Mouse (Mus musculus): ENCODE results near the gene Piezo1.

Piezo1 gene

DNA sequence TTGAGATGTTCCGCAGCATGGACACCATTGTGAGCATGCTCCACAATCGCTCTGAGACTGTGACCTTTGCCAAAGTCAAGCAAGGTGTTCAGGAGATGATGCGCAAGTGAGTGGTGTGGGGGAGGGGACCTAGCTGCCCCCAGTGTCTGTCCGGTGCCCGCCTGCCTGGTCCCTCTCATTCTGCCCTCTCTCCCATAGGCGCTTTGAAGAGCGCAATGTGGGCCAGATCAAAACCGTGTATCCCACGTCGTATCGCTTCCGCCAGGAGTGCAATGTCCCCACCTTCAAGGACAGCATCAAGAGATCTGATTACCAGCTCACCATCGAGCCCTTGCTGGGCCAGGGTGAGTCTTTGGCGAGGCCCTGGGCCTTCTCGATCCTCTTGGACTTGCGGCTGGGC lies 18.9 kb upstream of the Piezo1 start:
- DNase-seq = no peak

DNA sequence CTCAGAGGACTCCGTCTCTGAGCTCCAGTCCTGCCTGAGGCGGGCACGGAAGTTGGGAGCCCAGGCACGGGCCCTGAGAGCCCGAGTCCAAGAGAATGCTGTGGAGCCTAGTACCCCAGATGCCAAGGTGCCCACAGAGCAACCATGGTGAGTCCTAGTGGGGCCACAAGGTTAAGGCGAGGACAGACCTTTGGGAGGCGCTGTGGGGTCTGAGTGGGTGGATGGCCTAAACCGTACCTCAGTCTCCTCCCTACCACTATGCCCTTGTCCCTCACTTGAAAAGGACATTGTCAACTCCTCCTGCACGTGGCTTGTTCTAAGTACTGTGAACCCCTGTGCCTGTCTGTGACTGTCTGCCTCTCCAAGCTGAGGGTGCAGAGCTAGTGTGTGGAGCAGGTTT lies 18.2 kb upstream of the Piezo1 start:
- DNase-seq = no peak

DNA sequence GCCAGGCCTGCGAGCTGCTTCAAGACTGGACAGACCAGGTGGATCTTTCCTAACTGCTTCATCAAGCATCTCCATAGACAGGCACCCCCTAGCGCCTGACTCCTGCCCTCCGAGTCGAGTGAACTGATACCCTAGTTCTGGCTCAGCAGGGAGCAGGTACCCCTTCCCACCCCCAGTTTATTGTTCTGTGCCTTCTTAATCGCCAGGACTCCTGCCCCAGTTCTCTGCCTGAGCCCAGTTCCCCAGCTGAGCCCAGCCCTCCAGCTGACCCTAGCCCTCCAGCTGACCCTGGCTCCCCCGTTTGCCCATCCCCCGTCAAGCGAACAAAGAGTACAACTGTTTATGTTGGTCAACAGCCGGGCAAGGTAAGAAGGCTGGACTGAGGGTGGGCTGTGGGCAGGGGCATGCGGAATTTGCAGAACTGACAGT lies 17.8 kb upstream of the Piezo1 start:
- peak in 1 of 2 experiments; percentile 50 for DNase-seq

DNA sequence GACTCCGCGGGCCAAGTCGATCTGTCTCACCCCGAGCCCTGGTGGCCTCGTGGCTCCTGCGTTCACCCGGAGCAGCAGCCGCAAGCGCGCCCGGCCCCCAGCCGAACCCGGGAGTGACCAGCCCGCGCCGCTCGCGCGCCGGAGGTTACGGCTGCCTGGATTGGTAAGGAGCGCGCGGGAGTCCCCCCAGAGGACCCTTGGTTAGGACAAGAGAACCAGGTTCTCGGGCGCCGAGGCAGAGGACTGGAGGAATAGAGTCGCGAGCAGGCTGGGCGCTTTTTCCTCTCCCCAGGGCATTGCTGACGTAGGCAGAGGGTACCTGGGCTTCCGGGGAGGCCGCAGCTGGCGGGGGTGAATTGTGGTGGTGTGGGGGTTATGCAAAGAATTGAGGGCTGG lies 17.0 kb upstream of the Piezo1 start:
- DNase-seq = peak; percentile 62 to 81

DNA sequence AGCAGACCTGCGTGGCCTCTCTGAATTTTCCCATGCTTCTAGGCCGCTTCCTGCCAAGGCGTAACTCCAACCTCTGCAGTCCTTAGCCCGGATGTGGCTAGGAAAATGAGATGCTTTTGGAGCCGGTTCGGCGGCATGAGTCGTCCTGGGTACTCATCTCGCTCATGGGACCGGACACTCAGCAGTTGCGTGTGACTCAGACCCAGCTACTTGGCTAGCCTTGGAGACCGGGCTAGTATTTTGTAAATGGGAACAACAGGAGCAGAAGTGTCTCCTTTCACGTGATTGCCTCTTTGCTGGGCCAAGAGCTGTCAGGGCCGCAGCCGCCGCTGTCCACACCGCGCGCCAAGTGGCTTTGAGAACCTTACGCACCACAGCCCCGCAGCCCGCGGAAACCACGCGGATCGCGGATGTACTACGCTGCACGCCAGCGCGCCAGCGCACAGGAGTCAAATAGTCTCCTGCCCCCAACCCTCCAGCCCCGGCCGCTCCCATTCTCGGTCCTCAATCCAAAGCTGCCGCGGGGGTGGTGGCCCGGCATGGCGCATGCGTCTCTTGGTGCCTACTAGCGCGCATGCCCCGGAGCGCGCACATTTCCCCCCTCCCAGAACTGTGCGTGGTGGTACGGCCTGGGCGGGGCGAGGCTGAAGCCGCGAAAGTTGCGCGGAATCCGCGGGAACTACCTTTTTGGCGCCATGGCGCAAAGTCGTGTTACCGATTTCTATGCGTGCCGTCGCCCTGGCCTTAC lies 16.4 kb upstream of the Piezo1 start, which contains the start of gene Cdt1:
Gene Cdt1, plus strand, starts transcription at position 655 of the 748 bp plus-strand sequence.
- DNase-seq = peak; percentile 90 to 92

DNA sequence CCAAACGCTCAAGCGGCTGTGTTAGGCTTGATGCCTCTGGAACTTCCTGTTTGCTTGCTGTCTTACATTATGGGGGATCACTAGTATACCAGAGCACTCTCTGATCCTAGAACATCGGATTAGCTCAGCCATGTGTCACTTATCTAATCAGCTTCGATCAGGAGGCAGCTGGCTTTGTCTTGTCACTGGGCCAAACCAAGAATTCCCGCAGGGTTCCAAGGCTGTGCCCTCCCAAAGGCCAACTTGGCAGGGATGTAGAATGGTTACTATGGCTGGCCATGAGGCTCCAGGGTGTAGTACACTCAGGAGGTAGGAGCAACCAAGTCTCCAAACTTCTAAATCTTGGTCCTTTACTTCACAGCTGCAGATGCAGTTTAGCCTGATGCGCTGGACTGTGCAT lies 15.6 kb upstream of the Piezo1 start:
- no peak for DNase-seq

DNA sequence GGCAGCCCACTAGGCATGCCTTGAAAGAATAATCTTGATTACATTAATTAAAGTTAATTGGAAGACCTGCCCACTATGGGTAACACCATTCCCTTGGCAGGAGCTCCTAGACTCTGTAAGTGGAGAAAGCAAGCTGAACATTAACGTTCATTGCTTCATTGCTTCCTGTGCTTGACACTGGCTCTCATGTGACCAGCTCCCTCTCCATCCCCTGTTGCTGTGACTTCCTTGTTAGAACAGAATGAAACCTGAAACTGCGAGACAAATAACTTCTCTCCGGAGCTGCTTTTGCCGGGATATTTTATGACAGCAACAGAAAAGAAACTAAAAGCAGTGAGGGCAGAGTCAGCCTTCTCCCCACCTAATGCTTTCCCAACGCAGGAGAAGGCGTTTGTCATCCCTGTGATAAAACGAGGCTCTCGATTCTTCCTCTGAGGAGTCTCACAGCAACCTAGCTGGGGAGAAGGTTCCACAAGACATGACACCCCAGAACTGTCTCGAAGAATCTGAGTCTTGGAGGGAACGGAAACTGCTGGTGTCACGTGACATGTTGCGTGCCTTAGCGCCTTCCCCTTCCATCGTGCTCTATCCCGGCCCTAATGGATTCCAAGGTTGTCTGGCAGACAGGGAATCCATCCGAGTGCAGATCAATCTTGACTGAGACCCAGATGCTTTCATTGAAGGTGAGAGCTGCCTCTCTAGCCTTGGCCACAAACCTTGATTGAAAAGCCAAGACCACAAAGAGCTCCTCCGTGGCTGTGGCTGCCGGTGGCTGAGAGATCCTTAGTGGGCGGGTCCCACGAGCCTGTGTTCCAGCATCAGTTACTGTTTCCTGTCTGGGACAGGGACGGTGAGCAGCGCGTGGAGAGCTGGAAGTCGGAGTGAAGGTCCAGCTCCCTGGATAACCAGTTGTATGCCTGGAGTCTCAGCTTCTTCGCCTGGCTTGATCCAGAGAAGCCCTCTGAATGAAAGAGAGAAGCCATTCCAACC lies 13.5 kb upstream of the Piezo1 start:
- no peak for DNase-seq

DNA sequence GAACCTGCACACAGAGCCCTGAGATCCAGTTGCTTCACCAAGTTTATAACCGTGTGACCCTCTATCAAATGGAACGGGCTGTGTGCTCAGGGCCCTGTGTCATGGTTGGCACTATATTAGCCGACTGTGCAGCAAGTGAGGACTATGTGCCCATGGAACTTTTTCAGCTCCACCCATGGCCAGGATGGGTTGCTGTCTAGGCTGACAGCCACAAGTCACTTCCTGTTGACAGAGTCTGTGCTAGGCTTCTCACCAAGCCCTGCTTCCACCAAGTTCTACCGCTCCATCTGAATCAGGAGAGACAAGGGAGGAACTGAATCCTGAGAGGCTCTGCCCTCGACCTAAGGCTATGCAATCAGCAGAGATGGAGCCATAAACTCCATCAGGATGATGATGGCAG lies 10.1 kb upstream of the Piezo1 start:
- peak in 1 of 2 experiments; percentile 51 for DNase-seq

DNA sequence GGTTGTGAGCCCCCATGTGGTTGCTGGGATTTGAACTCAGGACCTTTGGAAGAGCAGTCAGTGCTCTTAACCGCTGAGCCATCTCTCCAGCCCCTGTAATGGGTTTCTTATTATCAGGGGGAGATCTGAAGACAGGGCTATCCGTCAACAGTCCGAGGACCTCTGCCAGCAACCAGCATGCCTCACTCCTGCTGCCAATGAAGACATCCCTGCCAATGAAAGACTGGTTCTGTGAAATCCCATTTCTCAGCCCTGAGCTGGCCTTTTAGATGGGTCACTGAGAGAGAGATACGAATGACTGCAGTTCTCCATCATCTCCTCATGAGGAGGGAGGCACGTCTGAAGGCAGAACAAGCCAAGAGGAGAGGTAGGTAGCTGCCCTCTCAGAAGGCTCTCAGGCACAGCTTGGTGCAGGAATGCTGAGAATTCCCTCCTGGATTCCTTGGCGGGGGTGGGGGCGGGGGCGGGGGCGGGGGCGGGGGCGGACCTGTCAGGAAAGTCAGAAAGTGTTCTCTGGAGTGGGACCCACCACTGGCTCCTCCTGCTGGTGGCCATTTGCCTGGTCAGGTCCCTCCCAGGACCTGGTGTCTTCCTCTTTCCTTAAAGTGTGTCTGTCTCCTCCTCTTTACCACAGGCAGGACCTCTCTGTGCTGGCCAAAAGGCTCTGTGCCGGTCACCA lies 7.7 kb upstream of the Piezo1 start:
- DNase-seq = no peak

DNA sequence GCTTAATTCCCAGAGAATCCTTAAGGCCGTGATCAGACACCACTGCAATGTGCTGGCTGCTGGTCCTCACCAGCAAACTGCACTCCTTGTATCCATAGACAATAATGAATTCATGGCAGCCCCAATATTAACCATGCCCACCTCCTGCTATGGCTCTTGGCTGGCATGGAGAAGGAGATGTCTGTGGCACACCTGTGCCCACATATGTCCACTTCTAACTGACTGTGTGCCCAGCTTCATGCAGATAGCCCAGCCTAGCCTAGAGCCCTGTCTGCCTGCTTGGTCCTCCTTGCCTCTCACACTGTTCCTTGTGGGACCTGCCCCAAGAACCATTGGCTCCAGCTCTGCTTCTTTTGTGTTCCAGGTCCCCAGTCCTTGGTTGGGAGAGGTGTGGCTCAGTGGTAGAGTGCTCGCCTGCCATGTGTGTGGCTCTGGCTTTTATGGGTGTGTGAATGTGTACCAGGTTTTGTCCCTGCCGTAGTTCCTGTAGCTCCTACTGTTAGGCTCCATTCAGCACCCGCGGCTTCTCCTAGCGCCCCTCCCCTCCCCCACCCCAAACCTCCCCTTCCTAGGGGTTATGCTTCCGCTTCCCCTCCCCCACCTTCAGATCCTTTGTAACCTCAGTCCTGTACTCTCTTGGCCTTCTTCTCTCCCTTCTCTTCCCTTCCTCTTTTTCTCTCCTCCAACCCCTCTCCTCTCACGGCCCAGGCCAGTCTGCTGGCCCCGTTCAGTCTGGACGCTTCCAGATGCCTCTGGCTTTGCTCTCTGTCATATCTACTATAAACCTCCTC lies 6.3 kb upstream of the Piezo1 start:
- no peak for DNase-seq

DNA sequence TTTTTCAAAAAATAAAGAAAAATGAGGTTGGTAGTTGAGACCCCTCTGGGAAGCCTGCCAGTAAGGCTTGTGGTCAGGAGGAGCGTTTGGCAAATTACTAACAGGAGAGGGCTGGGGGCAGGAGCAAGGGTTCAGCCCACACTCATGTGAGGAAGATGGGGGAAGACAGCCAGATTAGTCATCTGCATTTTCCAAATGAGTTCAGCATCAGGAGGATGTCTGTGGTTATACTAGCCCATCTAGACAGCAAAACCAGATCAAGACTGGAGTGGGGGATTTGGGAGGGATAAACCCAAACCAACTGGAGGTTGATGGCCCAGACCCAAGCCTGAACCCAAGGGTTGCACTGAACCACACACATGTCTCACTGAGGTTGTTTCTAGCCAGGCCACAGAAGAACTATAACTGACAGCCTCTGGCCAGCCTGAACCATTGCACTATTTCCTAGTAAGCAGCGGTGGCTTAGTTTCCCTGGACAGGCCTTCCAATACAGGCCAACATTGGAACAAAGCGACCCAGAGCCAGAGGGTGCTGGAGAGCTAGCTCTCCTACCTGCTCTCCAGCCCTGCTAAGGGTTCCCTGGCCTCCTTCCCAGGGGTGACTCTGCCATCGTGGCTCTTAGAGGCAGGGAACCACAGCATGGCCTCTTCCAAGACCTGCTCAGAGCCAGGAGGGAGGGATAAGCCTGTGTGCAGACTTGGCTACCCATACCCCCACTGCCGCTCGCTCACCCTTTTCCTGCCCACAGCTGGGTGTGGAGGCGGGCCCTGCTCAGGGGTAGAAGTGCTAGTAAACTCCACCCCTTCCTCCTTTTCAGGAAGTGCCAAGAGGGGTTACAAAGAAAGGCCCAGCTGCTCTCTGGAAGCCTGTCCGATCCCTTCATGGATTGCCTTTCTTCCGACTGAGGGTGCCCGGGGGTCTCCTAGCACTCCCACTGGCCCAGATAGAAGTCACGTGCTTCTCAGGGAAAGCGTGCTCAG lies 5.2 kb upstream of the Piezo1 start:
- DNase-seq = peak; percentile 84 to 91

DNA sequence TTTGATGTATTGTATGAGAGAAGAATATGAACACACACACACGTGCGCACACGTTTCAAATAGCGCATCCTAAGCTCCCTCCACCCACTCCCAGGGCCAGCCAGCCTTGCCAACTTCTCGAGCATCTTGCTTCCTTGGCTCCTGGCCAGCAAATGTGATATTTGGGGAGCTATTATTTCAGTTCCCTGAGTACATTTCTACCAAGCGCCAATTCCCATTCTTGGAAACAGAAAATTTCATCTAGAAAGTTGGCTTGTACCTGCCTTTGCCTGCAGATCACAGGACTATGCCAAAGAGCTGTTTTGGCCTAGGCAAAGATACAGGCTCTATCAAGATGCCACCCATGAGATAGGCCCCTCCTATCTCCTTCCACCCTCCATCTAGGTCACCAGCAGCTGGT lies 3.7 kb upstream of the Piezo1 start:
- no peak for DNase-seq

DNA sequence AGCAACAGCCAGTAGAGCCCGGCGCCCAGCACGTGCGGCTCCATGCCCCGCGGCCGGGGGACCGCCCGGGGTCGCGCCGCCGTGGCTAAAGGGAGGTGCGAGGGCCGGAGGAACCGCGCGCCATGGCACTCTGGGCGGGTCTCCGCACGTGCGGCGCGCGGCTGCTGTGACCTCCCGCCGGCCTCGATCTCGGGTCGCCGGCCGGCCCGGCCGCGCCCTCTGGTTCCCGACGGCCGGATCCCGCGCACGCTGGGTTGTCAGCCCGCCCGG lies 199 bp downstream of the Piezo1 start:
- no peak for DNase-seq

DNA sequence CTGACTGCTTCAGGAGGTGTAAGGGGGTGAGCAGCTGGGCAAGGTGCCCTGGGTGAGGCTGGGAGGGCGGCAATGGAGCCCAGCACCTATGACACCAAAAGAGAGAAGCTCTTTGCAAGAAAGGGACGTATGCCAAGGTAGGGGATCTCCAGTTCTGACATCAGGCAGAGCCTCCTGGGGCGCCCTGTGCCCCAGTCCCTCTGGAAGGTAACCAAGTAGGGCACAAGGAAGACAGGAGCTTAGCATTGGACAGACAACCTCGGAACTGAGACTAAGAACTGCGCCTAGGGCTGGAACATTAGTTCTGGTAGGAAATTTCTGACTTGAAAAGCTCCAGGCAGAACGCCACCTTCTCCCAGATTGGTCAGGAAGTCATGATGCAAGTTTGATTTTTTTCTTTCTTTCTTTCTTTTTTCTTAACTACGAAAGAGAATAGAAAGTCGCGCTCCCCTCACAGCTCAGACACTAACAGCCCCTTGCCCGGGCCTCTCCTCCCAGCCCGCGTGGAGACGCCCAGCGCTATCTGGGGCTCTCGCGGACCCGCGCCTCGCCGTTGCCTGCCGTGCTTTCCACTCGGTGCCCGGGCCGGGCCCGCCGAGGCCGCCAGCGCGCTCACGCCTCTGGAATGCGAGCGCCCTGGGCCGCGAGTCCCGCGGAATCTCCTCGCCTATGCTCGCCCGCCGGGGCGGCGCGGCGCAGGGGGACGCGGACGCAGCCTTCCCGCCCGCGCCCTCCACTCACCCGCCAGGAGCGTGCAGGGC lies 715 bp downstream of the Piezo1 start:
- no peak for DNase-seq

DNA sequence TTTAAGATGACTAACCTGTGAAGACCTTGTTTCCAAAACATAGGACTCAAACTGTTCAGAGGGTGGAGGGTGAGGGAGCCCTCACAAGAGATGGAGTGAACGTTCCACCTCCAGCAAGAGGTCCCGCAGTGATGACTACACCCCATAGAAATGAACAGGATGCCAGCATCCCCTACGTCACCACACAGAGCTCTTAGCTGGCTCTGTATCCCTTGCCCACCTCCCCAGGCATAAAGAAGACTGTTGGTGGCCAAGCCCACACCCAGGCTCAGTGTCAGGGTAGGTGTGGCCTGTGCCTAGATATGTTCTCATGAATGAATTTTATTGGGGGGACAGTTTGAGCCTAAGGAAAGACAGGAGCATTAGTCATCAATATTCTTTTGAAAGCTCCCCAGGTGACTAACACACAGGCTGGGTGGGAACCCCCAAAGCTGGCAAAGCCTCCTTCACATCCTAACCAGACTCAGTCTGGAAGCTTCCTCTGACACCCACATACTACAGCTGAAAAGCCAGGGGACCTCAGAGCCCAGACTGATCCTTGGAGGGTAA lies 2.2 kb downstream of the Piezo1 start:
- no peak for DNase-seq

DNA sequence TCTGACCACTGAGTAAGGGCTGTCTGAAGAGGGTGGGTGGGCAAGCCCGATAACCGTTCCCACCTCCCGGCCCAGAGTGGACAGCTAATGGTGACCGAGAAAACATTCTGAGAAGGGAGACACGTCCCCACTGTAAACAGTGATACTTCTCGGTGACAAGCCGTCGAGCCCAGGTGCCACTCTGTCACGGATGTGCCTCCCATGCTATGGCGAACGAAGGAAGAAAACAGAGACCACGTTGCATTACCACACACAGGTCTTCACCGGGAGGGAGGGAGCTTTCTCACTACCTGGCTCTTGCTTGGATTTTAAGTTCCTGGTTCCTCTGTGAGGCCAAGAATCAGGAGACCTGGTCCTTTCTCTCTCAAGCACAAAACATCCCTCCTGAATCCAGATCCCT lies 2.8 kb downstream of the Piezo1 start:
- DNase-seq = no peak

DNA sequence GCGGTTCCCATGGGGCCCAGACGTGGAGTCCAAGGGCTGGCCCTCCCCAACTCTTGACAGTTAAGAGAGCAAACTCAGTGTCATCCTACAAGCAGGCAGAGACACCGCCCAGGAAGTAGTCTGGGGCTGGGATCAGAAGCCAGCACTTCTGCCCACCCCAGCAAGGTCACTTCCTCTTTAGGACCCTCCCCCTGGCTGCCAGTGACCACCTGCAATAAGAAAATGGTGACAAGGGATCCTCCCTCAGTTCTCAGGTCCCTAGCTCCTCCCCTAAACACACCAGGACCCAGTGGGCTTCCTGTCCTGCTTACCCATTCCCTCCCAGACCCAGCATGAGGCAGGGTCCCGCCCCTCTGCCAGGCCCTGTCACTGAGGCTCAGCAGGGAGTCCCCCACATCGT lies 3.3 kb downstream of the Piezo1 start:
- peak in 1 of 2 experiments; percentile 56 for DNase-seq

DNA sequence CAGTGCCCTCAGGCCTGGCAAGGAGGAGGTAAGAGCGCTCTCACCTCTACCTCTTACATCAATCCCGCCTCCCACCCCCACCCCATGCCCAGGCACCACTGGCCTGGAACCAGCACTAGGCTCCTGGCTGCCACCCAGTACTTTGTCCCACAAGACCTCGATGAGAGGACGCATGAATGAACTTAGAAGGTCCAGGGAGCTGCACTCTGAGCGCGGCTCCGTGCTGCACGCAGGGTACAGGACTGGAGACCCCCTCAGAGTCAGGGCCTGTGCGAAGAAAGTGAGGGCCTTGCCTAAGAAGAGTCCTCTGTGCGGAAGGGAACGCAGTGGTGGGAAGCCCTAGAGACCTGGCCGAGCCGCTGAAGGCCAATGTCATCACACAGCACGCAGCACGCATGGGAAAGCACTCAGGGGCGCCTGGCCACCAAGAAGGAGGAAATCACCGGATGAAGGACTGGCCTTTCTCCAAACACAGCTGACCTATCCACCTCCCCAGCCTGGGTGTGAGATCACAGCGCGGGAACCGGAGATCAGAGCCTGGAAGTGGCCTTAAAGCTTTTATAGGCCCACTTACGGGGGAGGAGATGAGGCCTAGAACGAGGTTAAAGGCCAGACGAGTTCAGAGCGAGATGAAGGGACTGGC lies 4.2 kb downstream of the Piezo1 start:
- DNase-seq = no peak

DNA sequence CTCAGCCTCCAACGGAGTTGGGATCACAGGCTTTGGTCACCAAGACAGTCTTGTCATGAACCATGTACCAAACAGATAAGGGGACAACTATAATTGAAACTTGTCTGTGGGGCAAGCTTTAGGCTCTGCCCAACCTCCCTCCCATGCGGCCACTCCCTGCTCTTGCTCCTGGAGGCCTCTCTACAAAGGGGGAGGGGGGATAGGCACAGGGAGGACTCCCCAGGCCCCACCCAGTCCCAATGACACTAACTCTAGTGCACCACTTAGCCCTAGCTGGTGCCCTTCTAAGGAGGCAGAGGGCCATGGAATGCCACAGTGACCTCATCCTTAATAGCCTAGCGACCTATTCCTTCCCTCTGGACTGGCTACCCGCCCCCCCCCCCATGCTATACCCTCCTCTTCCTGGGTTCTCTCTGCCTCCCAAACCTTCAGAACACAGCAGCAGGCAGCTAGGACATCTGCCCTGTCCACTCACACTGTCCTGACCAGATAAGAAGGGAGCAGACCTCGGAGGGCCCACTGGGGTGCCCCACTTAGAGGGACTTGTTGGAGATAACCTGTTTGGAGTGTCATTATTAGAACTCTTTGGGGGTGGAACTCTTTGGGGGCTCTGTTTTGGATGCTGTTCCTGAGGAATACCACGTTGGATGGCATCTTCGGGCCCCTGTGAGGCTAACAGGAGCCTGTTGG lies 4.9 kb downstream of the Piezo1 start:
- no peak for DNase-seq

Data from thymus, adult 18-20 months (tissue).